Mouse (Mus musculus) gastrocnemius, postnatal 4 days (tissue): ENCODE measurements around the gene Wdr24. TPM values are rescaled to one million over a fixed set of nuclear protein-coding genes. Genes with fewer than 3 reads are reported as not detected.
"Not testable (repeated sequence)": the region's sequence is repeated elsewhere in the genome, so short reads cannot be mapped to it uniquely, and the experiment has no call there.

ENCODE experiments used
- DNase-seq, 2 experiments: peaks; one replicate each; pipeline ENCODE4 v3.0.0; 2021 to 2022; ENCODE audit warnings: low spot score in 2 of 2, mixed read lengths in 2 of 2
- total RNA-seq, 2 experiments: library from RNA; stranded (reverse); gene quantifications; 2 replicates each; pipeline ENCODE4 v1.2.3; 2021

Gene Wdr24
- total RNA-seq, 2 experiments from 2014 or later = 12.2 to 13.7 TPM

- peak; percentile 88 to 95 for DNase-seq
These were observed 21.0 kb downstream of the Wdr24 start, which contains the start of gene Rhot2 for GRCm38 (mm10) chr17:25844396-25844901. Rhot2 (minus strand) TSS chr17:25844851.

DNA sequence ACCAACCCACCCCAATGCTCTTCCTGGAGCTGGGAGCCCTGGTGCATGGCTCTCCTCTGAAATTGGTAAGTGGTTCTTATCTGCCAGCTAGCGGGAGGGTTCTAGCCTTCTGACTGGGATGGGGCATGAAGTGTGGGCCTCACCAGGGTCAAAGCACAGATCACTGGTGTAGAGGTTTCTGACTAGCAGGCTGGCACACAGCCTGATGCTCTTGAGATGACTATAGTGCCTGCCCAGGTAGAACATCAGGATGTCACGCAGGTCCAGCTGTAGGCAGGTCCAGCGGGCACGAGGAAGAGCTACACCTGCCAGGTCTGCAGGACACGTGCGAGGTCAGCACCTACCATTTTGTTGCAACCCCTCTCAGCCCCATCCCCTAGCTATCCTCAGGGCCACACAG is 36.8 kb downstream of the Wdr24 start:
- DNase-seq = no peak

- peak; percentile 74 to 87 for DNase-seq
These were observed 37.6 kb downstream of the Wdr24 start, which contains the start of gene Wdr90 for GRCm38 (mm10) chr17:25860832-25861703. Wdr90 (minus strand) TSS chr17:25861501.

DNA sequence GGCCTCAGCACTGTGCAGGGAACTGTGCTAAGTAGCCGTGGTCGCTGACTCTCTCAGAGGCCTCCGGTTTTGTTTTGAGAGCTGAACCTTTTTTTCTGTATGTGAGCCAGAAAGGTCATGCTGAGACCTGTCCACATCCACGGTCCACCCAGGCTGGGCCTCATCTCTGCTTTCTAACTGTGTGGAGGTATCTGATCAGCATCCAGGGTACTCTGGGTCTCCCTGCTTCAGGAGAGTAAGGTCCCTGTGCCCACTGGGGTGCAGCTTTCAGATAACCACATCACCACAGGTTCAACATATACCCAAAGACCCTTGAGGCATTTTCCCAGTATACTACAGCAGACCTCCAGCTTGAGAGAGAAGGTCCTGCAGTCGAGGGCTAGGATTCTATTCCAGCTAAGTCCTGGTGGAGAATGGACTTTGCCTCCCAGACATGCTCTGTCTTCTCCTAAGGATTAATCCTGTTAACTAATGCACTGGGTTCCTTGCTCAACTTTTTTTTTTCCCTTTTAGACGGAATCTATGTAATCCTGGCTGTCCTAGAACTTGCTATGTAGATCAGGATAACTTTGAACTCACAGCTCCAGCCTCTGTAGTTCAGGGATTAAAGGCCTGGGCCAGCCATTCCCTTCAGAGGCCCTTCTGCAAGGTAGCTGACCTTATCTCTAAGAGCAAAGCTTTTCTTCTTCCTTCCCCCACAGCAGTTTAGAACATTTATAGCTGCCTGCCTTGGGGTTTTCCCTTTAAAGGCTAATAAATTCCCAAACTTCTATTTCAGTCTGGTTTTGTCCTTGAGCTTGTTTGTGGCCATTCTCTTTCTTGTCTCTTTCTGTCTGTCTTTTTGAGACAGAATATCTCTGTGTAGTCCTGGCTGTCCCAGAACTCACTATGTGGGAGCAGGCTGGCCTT is 38.5 kb downstream of the Wdr24 start:
- DNase-seq = no peak

DNA sequence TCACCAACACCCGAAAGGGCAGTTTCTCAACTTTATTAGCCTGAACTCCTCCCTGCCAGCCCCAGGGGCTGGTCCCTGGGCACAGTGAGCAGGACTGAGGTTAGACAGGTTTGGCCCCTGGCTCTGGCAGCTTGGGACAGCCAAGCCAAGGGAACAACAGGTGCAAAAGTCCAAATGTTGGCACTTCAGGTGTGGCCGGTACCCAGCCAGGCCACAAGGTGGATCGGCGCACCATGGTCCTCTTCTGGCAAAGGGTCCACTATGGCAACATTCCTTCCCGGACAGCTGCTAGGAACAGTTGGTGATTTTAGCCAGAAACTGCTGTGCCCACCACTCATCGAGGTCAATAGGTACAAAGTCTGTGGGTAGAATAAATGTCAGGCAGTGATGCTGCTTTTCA is 40.3 kb downstream of the Wdr24 start:
- no peak for DNase-seq

DNA sequence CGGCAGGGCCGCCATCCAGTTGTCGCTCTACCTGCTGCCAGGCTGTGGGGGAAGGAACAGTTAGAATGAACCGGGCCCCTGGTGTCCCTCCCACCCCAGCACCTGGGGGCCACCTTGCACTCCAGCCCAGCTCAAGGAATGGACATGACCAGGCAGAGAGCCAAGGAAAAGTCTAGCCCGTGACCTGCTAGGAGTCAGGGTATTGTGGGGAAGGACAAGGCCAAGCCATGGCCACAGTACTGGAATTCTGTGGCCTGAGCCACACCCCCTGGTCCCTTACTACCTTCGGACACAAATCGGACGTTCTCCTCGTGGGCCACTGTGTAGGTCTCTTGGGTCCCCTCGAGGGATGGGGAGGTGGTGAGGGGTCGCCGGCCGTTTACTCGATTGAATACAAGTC is 40.9 kb downstream of the Wdr24 start:
- no peak for DNase-seq

- no peak for DNase-seq
These were observed 41.9 kb downstream of the Wdr24 start for GRCm38 (mm10) chr17:25865288-25865687.

- no peak for DNase-seq
These were observed 42.7 kb downstream of the Wdr24 start for GRCm38 (mm10) chr17:25866172-25866571.

GRCm38 (mm10) chr17:25867509-25867835 is 44.0 kb downstream of the Wdr24 start:
- DNase-seq = no peak

DNA sequence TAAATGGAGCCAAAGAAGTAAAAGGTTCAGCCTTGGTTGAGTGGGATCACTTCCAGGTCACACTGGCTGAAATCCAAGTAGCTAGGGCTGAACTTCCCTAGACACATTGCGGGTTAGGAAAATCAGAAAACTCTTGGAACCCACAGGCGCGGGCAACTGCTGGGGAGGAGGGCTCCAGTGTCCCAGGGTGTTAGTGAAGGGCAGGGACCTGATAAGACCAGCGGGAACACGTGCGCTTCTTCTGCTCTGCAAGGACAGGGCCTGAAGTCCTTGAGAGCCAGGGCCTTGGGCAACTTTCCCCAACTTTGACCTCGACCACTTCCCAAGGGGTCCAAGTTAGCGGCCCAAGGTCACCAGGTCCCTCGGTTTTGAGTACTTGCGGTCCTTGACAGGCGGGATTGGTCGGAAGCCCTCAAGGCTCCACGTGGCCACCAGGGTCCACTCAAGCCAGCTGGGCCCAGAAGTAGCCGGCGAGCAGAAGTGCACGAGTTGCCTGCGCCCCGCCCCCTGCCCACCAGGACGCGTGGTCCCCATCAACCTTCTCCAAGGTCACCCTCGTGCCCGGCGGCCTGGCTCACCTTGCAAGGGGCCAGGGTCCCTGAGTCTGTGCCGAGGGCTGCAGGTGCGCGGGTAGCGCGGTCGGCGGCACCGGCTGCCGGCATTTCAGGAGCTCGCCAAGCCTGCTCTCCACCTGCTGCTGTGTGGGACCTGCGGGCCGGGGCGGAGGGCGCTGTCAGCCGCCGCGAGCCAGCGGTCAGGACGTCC is 44.6 kb downstream of the Wdr24 start:
- peak in 1 of 2 experiments; percentile 57 for DNase-seq

DNA sequence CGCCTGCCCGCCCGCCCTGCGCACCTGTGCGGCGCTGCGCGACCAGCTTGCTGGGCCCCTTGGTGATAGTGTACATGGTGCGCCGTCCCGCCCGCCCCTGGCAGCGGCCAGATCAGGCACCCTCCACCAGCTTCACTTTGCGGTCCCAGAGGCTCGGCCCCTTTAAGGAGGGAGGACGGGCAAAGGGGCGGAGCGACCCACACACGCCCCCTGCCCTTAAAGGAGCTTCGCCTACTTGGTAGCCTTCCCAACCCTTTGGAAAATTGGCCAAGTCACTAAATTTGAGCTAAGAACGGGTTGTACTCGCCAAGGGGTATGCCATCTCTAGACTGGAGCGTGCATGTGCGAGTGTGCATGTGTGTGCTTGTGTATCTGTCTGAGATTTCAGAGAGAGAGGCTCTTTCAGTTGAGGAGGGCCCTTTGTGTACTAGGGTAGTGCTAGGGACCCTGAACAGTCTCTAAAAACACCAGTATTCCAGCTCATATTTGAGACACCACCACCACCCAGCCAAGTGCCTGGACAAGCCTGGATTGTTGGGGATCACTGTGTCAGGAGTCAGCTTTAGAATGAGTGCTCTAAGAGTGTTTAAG is 45.3 kb downstream of the Wdr24 start, which contains the start of gene Mcrip2:
TSS of gene Mcrip2 (minus strand) at position 164 of the 591 bp plus-strand sequence.
- DNase-seq = peak in 1 of 2 experiments; percentile 72

GRCm38 (mm10) chr17:25869498-25869897 is 46.1 kb downstream of the Wdr24 start:
- DNase-seq = no peak

DNA sequence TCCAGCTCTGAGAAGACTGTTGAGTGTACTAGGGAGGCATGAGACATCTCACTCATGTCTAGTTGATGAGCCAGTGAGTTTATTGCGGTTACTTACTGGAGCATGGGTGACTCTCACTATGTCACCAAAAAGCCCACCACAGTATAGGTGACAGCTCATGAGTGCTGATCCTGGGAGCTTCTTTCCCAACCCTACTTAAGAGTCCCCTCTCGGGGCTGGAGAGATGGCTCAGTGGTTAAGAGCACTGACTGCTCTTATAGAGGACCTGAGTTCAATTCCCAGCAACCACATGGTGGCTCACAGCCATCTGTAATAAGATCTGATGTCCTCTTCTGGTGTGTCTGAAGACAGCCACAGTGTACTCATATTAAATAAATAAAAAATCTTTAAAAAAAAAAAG is 46.5 kb downstream of the Wdr24 start:
- DNase-seq = no peak

- DNase-seq = not testable (repeated sequence)
These were observed 48.1 kb downstream of the Wdr24 start for GRCm38 (mm10) chr17:25871566-25871965.

- DNase-seq = no peak
These were observed 49.2 kb downstream of the Wdr24 start for GRCm38 (mm10) chr17:25872676-25873075.

DNA sequence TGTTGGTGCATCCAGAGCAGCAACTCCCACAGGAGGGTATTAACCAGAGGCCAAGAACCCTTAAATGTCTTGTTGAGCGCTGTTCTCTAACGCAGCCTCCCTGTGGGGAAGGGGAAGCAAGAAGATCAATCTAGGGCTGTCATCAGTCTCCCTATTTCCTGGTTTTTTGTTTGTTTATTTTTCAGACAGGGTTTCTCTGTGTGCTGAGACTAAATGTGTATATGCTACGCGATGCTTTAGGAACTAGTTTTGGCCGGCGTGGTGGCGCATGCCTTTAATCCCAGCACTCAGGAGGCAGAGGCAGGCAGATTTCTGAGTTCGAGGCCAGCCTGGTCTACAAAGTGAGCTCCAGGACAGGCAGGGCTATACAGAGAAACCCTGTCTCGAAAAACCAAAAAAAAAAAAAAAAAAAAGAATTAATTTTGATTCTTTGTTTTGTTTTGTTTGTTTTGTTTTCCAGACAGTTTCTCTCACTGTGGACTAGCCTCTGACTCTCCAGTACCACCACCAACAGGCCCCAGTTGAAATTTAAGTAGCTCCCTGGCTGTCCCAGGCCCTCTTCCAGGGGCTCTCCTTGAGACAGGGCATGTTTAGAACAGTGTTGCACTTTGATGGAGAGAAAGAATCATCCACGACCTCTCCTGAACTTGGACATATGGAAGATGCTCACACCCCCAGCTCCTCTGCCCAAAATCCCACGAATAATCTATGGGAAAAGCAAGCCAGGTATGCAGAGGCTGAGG is 50.1 kb downstream of the Wdr24 start:
- DNase-seq = no peak

- peak in 1 of 2 experiments; percentile 7 for DNase-seq
These were observed 50.8 kb downstream of the Wdr24 start for GRCm38 (mm10) chr17:25874148-25874720.

DNA sequence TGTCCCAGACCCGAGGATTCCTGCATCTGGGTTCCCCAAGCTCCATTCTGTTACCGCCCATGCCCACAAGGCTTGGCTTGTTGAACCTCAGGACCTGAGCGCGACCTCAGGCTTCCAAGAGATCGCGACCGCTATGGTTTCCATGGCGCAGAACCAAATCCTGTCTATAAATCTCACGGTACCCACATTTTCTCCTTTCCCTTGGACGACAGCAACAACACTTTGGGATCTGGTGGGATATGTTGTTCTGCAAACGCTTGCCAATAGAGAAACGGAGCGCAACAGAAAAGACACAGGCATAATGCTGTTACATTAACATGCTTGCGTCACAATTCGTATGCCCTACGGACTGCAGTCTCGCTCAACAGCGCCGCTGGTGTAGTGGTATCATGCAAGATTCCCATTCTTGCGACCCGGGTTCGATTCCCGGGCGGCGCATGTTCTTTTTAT is 51.3 kb downstream of the Wdr24 start, which contains the start of gene Mettl26:
TSS of gene Mettl26 (plus strand) at position 354 of the 450 bp plus-strand sequence.
- DNase-seq = peak; percentile 78 to 87
